Mouse (Mus musculus): ENCODE results near the gene Xpr1. TPM values are rescaled to one million over a fixed set of nuclear protein-coding genes. Genes with fewer than 3 reads are reported as not detected.

The Xpr1 gene
- polyA plus RNA-seq, 1 experiment, result not detected

- no peak overlapping the region for H3K4me3 ChIP-seq (ENCODE audit: insufficient read depth, low read depth, low read length)
- peaks cover 6% of the 10 kb centered on the region; the same call in 1 of the 2 replicates for H3K4me1 ChIP-seq (ENCODE audit: control insufficient read depth, insufficient read depth, low read length)
- no peak overlapping the region for H3K27ac ChIP-seq (ENCODE audit: insufficient read depth, low read depth, low read length)
- 65% methylated on average over 7 of the region's 7 CpGs for WGBS
- TF ChIP-seq POLR2A (IDR thresholded peaks at IDR 0.05; ENCODE audit: insufficient read depth, low read depth, low read length), result no peak
- TF ChIP-seq CTCF (IDR thresholded peaks at IDR 0.05; ENCODE audit: insufficient read depth, low read depth, low read length), result no peak
Observed at GRCm38 (mm10) chr1:155439551-155439950, 22.3 kb upstream of the Xpr1 start.

GRCm38 (mm10) chr1:155438525-155438924 lies 21.3 kb upstream of the Xpr1 start:
- 83% methylated on average over 3 of the region's 3 CpGs for WGBS
- H3K4me1 ChIP-seq (ENCODE audit: control insufficient read depth, insufficient read depth, low read length), result peaks cover 6% of the 10 kb centered on the region; the same call in 1 of the 2 replicates
- no peak overlapping the region for H3K4me3 ChIP-seq (ENCODE audit: insufficient read depth, low read depth, low read length)
- no peak overlapping the region for H3K27ac ChIP-seq (ENCODE audit: insufficient read depth, low read depth, low read length)
- TF ChIP-seq CTCF (IDR thresholded peaks at IDR 0.05; ENCODE audit: insufficient read depth, low read depth, low read length) (no peak), POLR2A (IDR thresholded peaks at IDR 0.05; ENCODE audit: insufficient read depth, low read depth, low read length) (no peak)

DNA sequence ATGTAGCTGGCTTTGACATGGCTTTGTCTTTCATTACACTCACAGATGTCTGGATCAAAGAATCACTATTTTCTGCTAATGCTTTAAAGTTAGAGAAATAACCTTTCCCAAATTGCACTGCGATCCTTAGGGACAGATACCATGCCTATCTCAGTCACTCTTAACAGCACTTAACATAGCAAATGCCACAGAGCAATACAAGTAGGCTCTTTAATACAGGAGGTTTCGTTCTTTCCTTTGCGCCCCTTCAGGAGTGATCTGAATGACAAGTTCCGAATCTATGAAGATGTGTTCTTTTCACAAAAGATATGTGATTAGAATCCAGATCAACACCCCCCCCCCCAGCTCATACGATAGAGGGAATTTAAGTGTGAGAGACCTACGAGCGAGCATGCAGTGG lies 12.1 kb upstream of the Xpr1 start:
- 89% methylated on average over 7 of the region's 7 CpGs for WGBS
- H3K27ac ChIP-seq (ENCODE audit: insufficient read depth, low read depth, low read length), result no peak overlapping the region

DNA sequence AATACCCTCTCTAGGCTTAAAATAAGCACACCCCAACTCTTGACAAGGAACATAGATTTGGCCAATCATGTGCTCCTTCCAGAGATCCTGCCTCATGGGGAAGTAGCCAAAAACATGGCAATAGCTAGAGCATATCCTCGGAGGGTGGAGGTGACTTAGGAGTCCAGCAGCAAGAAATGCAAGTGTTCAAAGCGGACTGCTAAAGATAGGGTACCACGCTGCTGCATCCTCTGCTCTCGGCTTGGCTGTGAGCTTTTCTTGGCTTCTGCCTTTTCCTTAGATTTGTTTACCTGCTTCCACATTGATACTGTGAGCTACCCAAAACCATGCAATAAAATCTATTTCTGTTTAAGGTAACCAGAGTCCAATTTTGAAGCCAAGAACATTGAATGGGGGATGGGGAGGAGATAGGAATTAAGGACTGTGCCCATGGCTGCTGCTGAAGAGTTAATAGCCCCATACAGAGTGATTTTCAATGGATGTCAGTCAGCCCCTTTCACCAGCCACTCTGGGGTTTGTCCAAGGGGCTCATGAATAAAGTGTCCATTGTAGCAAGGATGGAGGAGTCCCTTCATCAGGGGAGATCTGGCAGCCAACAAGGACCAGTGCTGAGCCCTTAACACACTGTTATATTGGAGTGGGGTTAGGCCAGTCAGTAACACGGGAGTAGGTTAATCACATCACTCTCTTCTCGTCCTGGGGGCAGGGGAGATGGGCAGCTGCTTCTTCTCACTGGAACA lies 10.1 kb upstream of the Xpr1 start:
- no peak overlapping the region for H3K27ac ChIP-seq (ENCODE audit: insufficient read depth, low read depth, low read length)
- WGBS, result 55% methylated on average over 6 of the region's 6 CpGs
- TF ChIP-seq POLR2A (IDR thresholded peaks at IDR 0.05; ENCODE audit: insufficient read depth, low read depth, low read length) (no peak), CTCF (IDR thresholded peaks at IDR 0.05; ENCODE audit: insufficient read depth, low read depth, low read length) (no peak)
- no peaks in the 10 kb centered on the region; the same call in 1 of the 2 replicates for H3K4me1 ChIP-seq (ENCODE audit: control insufficient read depth, insufficient read depth, low read length)
- H3K4me3 ChIP-seq (ENCODE audit: insufficient read depth, low read depth, low read length), result no peak overlapping the region

More for the DNA sequence above, 12.1 kb upstream of the Xpr1 start:
- Histone ChIP-seq H3K4me1 (ENCODE audit: control insufficient read depth, insufficient read depth, low read length) (no peaks in the 10 kb centered on the region; the same call in 1 of the 2 replicates), H3K4me3 (ENCODE audit: insufficient read depth, low read depth, low read length) (no peak overlapping the region)
- no peak for TF ChIP-seq CTCF (IDR thresholded peaks at IDR 0.05; ENCODE audit: insufficient read depth, low read depth, low read length)
- no peak for TF ChIP-seq POLR2A (IDR thresholded peaks at IDR 0.05; ENCODE audit: insufficient read depth, low read depth, low read length)

DNA sequence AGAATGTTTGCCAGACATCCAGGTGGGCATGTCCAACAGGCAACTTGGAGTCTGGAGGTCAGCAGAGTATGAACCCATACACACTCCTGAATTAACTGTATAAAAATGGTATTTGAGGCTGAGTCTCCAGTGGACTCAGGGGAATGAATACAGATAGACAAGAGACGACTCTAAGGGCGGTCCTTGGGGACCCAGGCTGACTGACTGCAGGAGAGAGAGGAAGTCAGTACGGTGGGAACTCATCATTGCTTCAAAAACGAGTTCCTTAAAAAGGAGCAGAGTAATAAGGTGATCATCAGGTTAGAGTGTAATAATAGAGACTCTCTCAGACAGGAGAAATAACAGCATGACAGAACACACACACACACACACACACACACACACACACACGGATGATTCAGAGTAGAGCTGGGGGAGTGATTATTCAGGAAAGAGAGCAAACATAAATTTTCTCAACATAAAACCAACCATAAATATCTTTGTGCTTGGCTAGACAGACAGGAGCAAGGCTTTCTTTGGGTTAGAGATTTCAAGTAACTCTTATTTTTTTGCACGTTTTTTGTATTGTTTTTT lies 8.6 kb upstream of the Xpr1 start:
- TF ChIP-seq CTCF (IDR thresholded peaks at IDR 0.05; ENCODE audit: insufficient read depth, low read depth, low read length), result no peak
- no peak for TF ChIP-seq POLR2A (IDR thresholded peaks at IDR 0.05; ENCODE audit: insufficient read depth, low read depth, low read length)
- Histone ChIP-seq H3K4me1 (ENCODE audit: control insufficient read depth, insufficient read depth, low read length) (no peaks in the 10 kb centered on the region; the same call in 1 of the 2 replicates), H3K4me3 (ENCODE audit: insufficient read depth, low read depth, low read length) (no peak overlapping the region), H3K27ac (ENCODE audit: insufficient read depth, low read depth, low read length) (no peak overlapping the region)
- WGBS, result 46% methylated on average over 6 of the region's 6 CpGs

GRCm38 (mm10) chr1:155425285-155425684 lies 8.1 kb upstream of the Xpr1 start:
- WGBS, result 93% methylated on average over 5 of the region's 5 CpGs

DNA sequence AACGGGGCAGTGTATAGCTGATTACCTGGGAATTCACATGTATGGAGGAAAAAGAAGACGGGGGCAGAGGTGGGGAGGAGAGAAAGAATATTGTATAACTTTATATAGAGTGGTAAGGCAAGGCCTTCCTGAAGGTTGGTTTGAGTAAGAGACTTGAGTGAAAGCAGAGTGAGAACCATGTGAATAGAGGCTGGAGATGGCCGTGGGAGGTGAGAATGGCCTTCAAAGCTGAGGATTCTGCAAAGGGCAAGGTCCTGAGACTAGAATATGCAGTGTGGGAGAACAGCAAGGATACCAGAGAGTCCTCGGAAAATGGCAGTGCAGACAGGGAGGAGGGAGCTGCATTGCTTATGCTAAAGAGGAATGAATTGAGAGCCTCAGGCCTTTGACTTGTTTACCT lies 6.6 kb upstream of the Xpr1 start:
- no peak overlapping the region for H3K27ac ChIP-seq (ENCODE audit: insufficient read depth, low read depth, low read length)
- no peak overlapping the region for H3K4me3 ChIP-seq (ENCODE audit: insufficient read depth, low read depth, low read length)
- no peaks in the 10 kb centered on the region; the same call in 1 of the 2 replicates for H3K4me1 ChIP-seq (ENCODE audit: control insufficient read depth, insufficient read depth, low read length)
- 95% methylated on average over 4 of the region's 4 CpGs for WGBS
- TF ChIP-seq CTCF (IDR thresholded peaks at IDR 0.05; ENCODE audit: insufficient read depth, low read depth, low read length) (no peak), POLR2A (IDR thresholded peaks at IDR 0.05; ENCODE audit: insufficient read depth, low read depth, low read length) (no peak)

More at GRCm38 (mm10) chr1:155425285-155425684, 8.1 kb upstream of the Xpr1 start:
- Histone ChIP-seq H3K4me1 (ENCODE audit: control insufficient read depth, insufficient read depth, low read length) (no peaks in the 10 kb centered on the region; the same call in 1 of the 2 replicates), H3K27ac (ENCODE audit: insufficient read depth, low read depth, low read length) (no peak overlapping the region), H3K4me3 (ENCODE audit: insufficient read depth, low read depth, low read length) (no peak overlapping the region)
- TF ChIP-seq POLR2A (IDR thresholded peaks at IDR 0.05; ENCODE audit: insufficient read depth, low read depth, low read length) (no peak), CTCF (IDR thresholded peaks at IDR 0.05; ENCODE audit: insufficient read depth, low read depth, low read length) (no peak)

- 87% methylated on average over 7 of the region's 7 CpGs for WGBS
- no peak overlapping the region for H3K4me3 ChIP-seq (ENCODE audit: insufficient read depth, low read depth, low read length)
- TF ChIP-seq CTCF (IDR thresholded peaks at IDR 0.05; ENCODE audit: insufficient read depth, low read depth, low read length) (no peak), POLR2A (IDR thresholded peaks at IDR 0.05; ENCODE audit: insufficient read depth, low read depth, low read length) (no peak)
- no peak overlapping the region for H3K27ac ChIP-seq (ENCODE audit: insufficient read depth, low read depth, low read length)
- no peaks in the 10 kb centered on the region; the same call in 1 of the 2 replicates for H3K4me1 ChIP-seq (ENCODE audit: control insufficient read depth, insufficient read depth, low read length)
Observed at GRCm38 (mm10) chr1:155422022-155422421, 4.8 kb upstream of the Xpr1 start.

DNA sequence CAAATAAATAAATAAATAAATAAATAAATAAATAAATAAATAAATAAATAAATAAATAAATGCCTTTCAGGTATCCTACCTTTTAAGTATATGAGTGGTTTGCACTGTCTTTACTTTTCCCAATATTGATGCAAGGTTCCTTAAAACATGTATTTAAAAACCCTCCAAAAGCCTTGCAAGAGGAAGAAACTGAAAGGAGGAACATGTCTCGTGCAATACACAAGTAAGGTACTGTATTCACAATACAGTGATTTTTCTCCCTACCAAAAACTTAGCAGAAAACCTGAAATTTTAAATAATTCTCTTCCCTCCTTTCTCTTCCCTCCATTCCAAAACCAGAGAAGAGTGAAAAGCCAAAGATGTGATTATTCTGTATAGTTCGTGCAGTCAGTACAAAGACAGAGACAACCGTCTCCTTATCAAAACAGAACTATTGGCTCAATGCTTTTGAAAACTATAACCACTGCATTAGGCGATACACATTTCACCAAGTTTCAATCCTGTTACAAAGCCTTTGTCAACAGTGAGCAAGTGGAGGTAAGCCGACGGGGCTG lies 991 bp downstream of the Xpr1 start:
- peak overlapping the region; percentile 93 for H3K4me3 ChIP-seq (ENCODE audit: insufficient read depth, low read depth, low read length)
- H3K4me1 ChIP-seq (ENCODE audit: control insufficient read depth, insufficient read depth, low read length), result peaks cover 3% of the 10 kb centered on the region; the same call in 1 of the 2 replicates
- under 1% methylated on average over 6 of the region's 6 CpGs for WGBS
- TF ChIP-seq CTCF (IDR thresholded peaks at IDR 0.05; ENCODE audit: insufficient read depth, low read depth, low read length) (no peak), POLR2A (IDR thresholded peaks at IDR 0.05; ENCODE audit: insufficient read depth, low read depth, low read length) (no peak)
- peak overlapping the region; percentile 92 for H3K27ac ChIP-seq (ENCODE audit: insufficient read depth, low read depth, low read length)

Data from olfactory bulb, adult 2 months (tissue).